In genomic region chr8:28298896-28299793, GRCm38 (mm10) we compare ENCODE assay signal across 8 mouse cellular contexts.
DNase-seq lines count a peak whose midpoint lies in the region; ATAC-seq and TF ChIP-seq lines count a peak whose summit lies in the region.

No protein-coding gene starts in this region.

- H3K27me3 ChIP-seq in lung, embryonic 14.5 days (ENCODE audit: insufficient read depth, low read length), result no peaks in the 10 kb centered on the region
- no peaks in the 10 kb centered on the region for H3K27me3 ChIP-seq in neural tube, embryonic 15.5 days (replicated peaks)

- H3K4me3 ChIP-seq in lung, embryonic 14.5 days (ENCODE audit: low read depth, low read length), result no peak overlapping the region
- H3K4me3 ChIP-seq in neural tube, embryonic 15.5 days (replicated peaks), result no peak overlapping the region
- H3K4me3 ChIP-seq in lung, adult 2 months (replicated peaks; ENCODE audit: extremely low read depth, low read depth, low read length), result no peak overlapping the region

- no peak for TF ChIP-seq CTCF in lung, embryonic 14.5 days (IDR thresholded peaks at IDR 0.05; ENCODE audit: low read depth)
- no peak for TF ChIP-seq CTCF in lung, adult 2 months (IDR thresholded peaks at IDR 0.05; ENCODE audit: insufficient read depth, low read length)

- no peaks in the 10 kb centered on the region for H3K36me3 ChIP-seq in lung, embryonic 14.5 days (ENCODE audit: insufficient read depth)
- no peaks in the 10 kb centered on the region for H3K36me3 ChIP-seq in neural tube, embryonic 15.5 days

- no peak overlapping the region for H3K9ac ChIP-seq in lung, embryonic 14.5 days
- no peak overlapping the region for H3K9ac ChIP-seq in neural tube, embryonic 15.5 days (replicated peaks)

- 62% methylated on average over 5 of the region's 5 CpGs for WGBS in lung, embryonic 14.5 days
- 48% methylated on average over 5 of the region's 5 CpGs for WGBS in neural tube, embryonic 15.5 days
- WGBS in lung, adult 2 months, result 60% methylated on average over 5 of the region's 5 CpGs

- peak; percentile 7 for DNase-seq in adrenal gland, adult 2 months
- DNase-seq in adrenal gland, postnatal 10 days, result no peak
- DNase-seq in lung, embryonic 14.5 days, result peak; percentile 9
- no peak for DNase-seq in lung, postnatal 14 days
- DNase-seq in kidney, postnatal 36 days, result peak; percentile 6 to 18
- no peak for DNase-seq in liver
- no peak for DNase-seq in lung, adult 2 months

- no peak for ATAC-seq in lung, embryonic 14.5 days (ENCODE audit: insufficient read depth)
- ATAC-seq in neural tube, embryonic 15.5 days (ENCODE audit: low FRiP score), result peak; percentile 45; the same call in 1 of the 2 replicates

- no peak for TF ChIP-seq POLR2A in lung, adult 2 months (IDR thresholded peaks at IDR 0.05; ENCODE audit: borderline replicate concordance, extremely low read depth, low read depth, low read length)

- no peak overlapping the region for H3K4me2 ChIP-seq in lung, embryonic 14.5 days
- 0 out of 2 replicates have a peak overlapping the region, but pooled peaks have one; percentile 2 for H3K4me2 ChIP-seq in neural tube, embryonic 15.5 days

- no peak overlapping the region for H3K27ac ChIP-seq in lung, embryonic 14.5 days (ENCODE audit: low read depth)
- peak overlapping the region; percentile 33 for H3K27ac ChIP-seq in neural tube, embryonic 15.5 days (replicated peaks)

- no peaks in the 10 kb centered on the region for H3K9me3 ChIP-seq in lung, embryonic 14.5 days (ENCODE audit: low read depth, low read length)
- no peaks in the 10 kb centered on the region for H3K9me3 ChIP-seq in neural tube, embryonic 15.5 days (replicated peaks)

- H3K4me1 ChIP-seq in lung, embryonic 14.5 days (ENCODE audit: insufficient read depth), result 0 out of 2 replicates have a peak, but pooled peaks cover 2% of the 10 kb centered on the region
- peaks cover 13% of the 10 kb centered on the region for H3K4me1 ChIP-seq in neural tube, embryonic 15.5 days
- H3K4me1 ChIP-seq in lung, adult 2 months (ENCODE audit: control insufficient read depth, insufficient read depth, low read length), result no peaks in the 10 kb centered on the region

Comparison
In these comparisons a context has a peak if more than half of its experiments do, and no peak if none do; other contexts are left out.
1. DNase-seq: peak in adrenal gland, adult 2 months (single experiment), lung, embryonic 14.5 days (single experiment) and kidney, postnatal 36 days (2 of 2); none in adrenal gland, postnatal 10 days (single experiment), lung, postnatal 14 days (single experiment), liver (single experiment) and lung, adult 2 months (single experiment).